Mouse (Mus musculus) left cerebral cortex, postnatal 14 days (tissue): ENCODE measurements around the gene Mme. TPM values are rescaled to one million over a fixed set of nuclear protein-coding genes. Genes with fewer than 3 reads are reported as not detected.

Source experiments
- total RNA-seq, 2 experiments: library from RNA; stranded (reverse); gene quantifications; 2 replicates each; pipeline ENCODE4 v1.2.3; 2021

Gene Mme
- total RNA-seq, 2 experiments from 2014 or later = 8.6 to 8.7 TPM

Other genes with a start within 250 kb of the Mme start
- not detected for gene Gm34302, start 242.3 kb downstream of the Mme start, total RNA-seq